ENCODE assay signal across 20 mouse cellular contexts in genomic region chr14:32418747-32419146, GRCm38 (mm10). TPM values are rescaled to one million over a fixed set of nuclear protein-coding genes. Genes with fewer than 3 reads are reported as not detected.
"Had no signal": no experiment of that assay in that cellular context is flagged by ENCODE, and none has a peak within 500 bp of the region (broad histone marks: within the 10 kb centered on the region; RNA-seq: fewer than 3 reads in every experiment).

No protein-coding gene starts in this region.

- H3K27me3 ChIP-seq: liver, embryonic 13.5 days; midbrain, embryonic 13.5 days had no signal

- ATAC-seq: intestine, postnatal 0 days; midbrain, embryonic 13.5 days had no signal

- H3K4me3 ChIP-seq: liver, embryonic 13.5 days; midbrain, embryonic 13.5 days had no signal

- H3K9me3 ChIP-seq: liver, embryonic 13.5 days had no signal

- H3K9ac ChIP-seq: liver, embryonic 13.5 days; midbrain, embryonic 13.5 days had no signal

- H3K36me3 ChIP-seq: liver, embryonic 13.5 days; midbrain, embryonic 13.5 days had no signal

- H3K4me2 ChIP-seq: liver, embryonic 13.5 days; midbrain, embryonic 13.5 days had no signal

- DNase-seq: kidney, adult 2 months; kidney, postnatal 25 days; liver, embryonic 13.5 days; lung, adult 2 months; lung, postnatal 14 days; lung, postnatal 4 days; retina, postnatal 1 day; right cerebral cortex, postnatal 4 days; thymus, adult 18-20 months; thymus, postnatal 36 days had no signal

- H3K27ac ChIP-seq: liver, embryonic 13.5 days; midbrain, embryonic 13.5 days had no signal

- H3K4me1 ChIP-seq: liver, embryonic 13.5 days; midbrain, embryonic 13.5 days had no signal

RNA-seq across cellular contexts. Expression of gene 1700024G13Rik, which starts 30.6 kb away (rescaled TPM):
- polyA plus RNA-seq: intestine, embryonic 14.5 days; kidney, adult 2 months; limb, embryonic 11.5 days; limb, embryonic 14.5 days; liver, adult 2 months; liver, embryonic 13.5 days; liver, embryonic 16.5 days; neural tube, embryonic 11.5 days; stomach, embryonic 14.5 days; urinary bladder, adult 2 months had no signal

RNA-seq across cellular contexts. Expression of gene Slc18a3, which starts 45.9 kb away (rescaled TPM):
- polyA plus RNA-seq: kidney, adult 2 months; liver, adult 2 months; liver, embryonic 13.5 days had no signal

RNA-seq across cellular contexts. Expression of gene Chat, which starts 47.0 kb away (rescaled TPM):
- polyA plus RNA-seq: kidney, adult 2 months; limb, embryonic 11.5 days; liver, adult 2 months; liver, embryonic 13.5 days; liver, embryonic 16.5 days; lung, adult 2 months had no signal
